Mouse (Mus musculus): Measurements from ENCODE around the gene Zc3h13.

GRCm38 (mm10) chr14:75250432-75250831 is 33.7 kb upstream of the Zc3h13 start:
- TF ChIP-seq CTCF (IDR thresholded peaks at IDR 0.05; ENCODE audit: low read depth) (no peak), EP300 (optimal IDR thresholded peaks at IDR 0.05) (no peak)
